Mouse (Mus musculus) C2C12 (cell line): ENCODE data around the gene Ktn1.

Experiments
- CTCF ChIP-seq: IDR thresholded peaks from one replicate; pipeline ENCODE4 v1.5.1; 2011; ENCODE audit not compliant: control insufficient read depth, insufficient read depth, insufficient read length
- FOSL1 ChIP-seq: IDR thresholded peaks from one replicate; pipeline ENCODE4 v1.8.0; 2011; ENCODE audit warnings: mild to moderate bottlenecking, low read length; ENCODE audit not compliant: poor library complexity, insufficient read depth, severe bottlenecking
- MYOD1 ChIP-seq: IDR thresholded peaks from one replicate; pipeline ENCODE4 v1.6.1; 2011; ENCODE audit warnings: low read depth; ENCODE audit not compliant: control insufficient read depth, insufficient read length
- USF1 ChIP-seq: IDR thresholded peaks from one replicate; pipeline ENCODE4 v1.6.1; 2011; ENCODE audit warnings: low read depth, mild to moderate bottlenecking, control low read depth, moderate library complexity

- TF ChIP-seq CTCF (no peak), MYOD1 (no peak), USF1 (no peak), FOSL1 (no peak)
Measured at GRCm38 (mm10) chr14:47626812-47627211, 21.4 kb upstream of the Ktn1 start.
